Mouse (Mus musculus) CH12.LX (cell line): Measurements from ENCODE around the gene Pgap3. TPM values are rescaled to one million over a fixed set of nuclear protein-coding genes. Genes with fewer than 3 reads are reported as not detected.

ENCODE experiments used
- DNase-seq: peaks from one replicate; pipeline ENCODE4 v3.0.0-alpha.2; 2013; ENCODE audit errors: extremely low read depth
- H3K27ac ChIP-seq: 2 replicates; pipeline ENCODE4 v1.5.1; 2012; ENCODE audit warnings: low read depth, mild to moderate bottlenecking, control low read depth, moderate library complexity; ENCODE audit not compliant: insufficient read depth
- H3K27me3 ChIP-seq: replicated peaks from 2 replicates; pipeline ENCODE3; 2012; ENCODE audit warnings: inconsistent platforms
- H3K36me3 ChIP-seq, 2 experiments: replicated peaks in 1 of 2; 2 replicates each; pipeline versions ENCODE3 to v1.6.1; 2012; ENCODE audit warnings: inconsistent platforms in 1 of 2, low read length in 1 of 2, mild to moderate bottlenecking in 1 of 2, mixed read lengths in 1 of 2, moderate library complexity in 1 of 2; ENCODE audit not compliant: control insufficient read depth in 1 of 2, insufficient read depth in 1 of 2
- H3K4me1 ChIP-seq, 2 experiments: 2 replicates each; pipeline ENCODE4 v1.6.1; 2012; ENCODE audit warnings: inconsistent platforms in 1 of 2, moderate library complexity in 1 of 2; ENCODE audit not compliant: insufficient read depth in 2 of 2, control insufficient read depth in 1 of 2
- H3K4me2 ChIP-seq: 2 replicates; pipeline ENCODE4 v1.6.1; 2012; ENCODE audit warnings: low read depth, mild to moderate bottlenecking, control low read depth; ENCODE audit not compliant: poor library complexity, insufficient read depth, severe bottlenecking
- H3K4me3 ChIP-seq, 3 experiments: fragments of 150-350 bp in 1 of 3; sonication (generic) in 1 of 3; replicated peaks in 1 of 3; 2 replicates each; pipeline versions ENCODE3 to v1.5.1; 2011 to 2012; ENCODE audit warnings: low read depth in 2 of 3, low read length in 2 of 3, mild to moderate bottlenecking in 2 of 3, moderate library complexity in 2 of 3, control low read depth in 1 of 3, improper control_type of control experiment in 1 of 3, inconsistent platforms in 1 of 3, mixed read lengths in 1 of 3; ENCODE audit not compliant: poor library complexity in 1 of 3
- H3K79me2 ChIP-seq: replicated peaks from 2 replicates; pipeline ENCODE4 v1.6.1; 2012; ENCODE audit warnings: mild to moderate bottlenecking, moderate library complexity; ENCODE audit not compliant: control insufficient read depth, poor library complexity, insufficient read depth, severe bottlenecking; ENCODE audit errors: extremely low read depth
- H3K9ac ChIP-seq: 2 replicates; pipeline ENCODE4 v1.6.1; 2012; ENCODE audit warnings: low read depth, mild to moderate bottlenecking, control low read depth, moderate library complexity; ENCODE audit not compliant: insufficient read depth
- H3K9me3 ChIP-seq: replicated peaks from 2 replicates; pipeline ENCODE3; 2012; ENCODE audit warnings: low read length, inconsistent platforms, mixed read lengths
- CHD1 ChIP-seq: IDR thresholded peaks from 2 replicates; pipeline ENCODE4 v1.6.1; 2012; ENCODE audit warnings: low read depth, low read length, improper control_type of control experiment, inconsistent platforms
- E2F4 ChIP-seq: IDR thresholded peaks from 2 replicates; pipeline ENCODE4 v1.6.1; 2011; ENCODE audit warnings: low read depth, low read length, improper control_type of control experiment; ENCODE audit not compliant: insufficient replicate concordance
- ELF1 ChIP-seq: IDR thresholded peaks from 2 replicates; pipeline ENCODE4 v1.6.1; 2014; ENCODE audit warnings: low read depth, mild to moderate bottlenecking, inconsistent platforms, low read length, improper control_type of control experiment
- GABPA ChIP-seq: IDR thresholded peaks from 2 replicates; pipeline ENCODE4 v1.6.1; 2012; ENCODE audit warnings: low read depth, low read length, improper control_type of control experiment, inconsistent platforms; ENCODE audit not compliant: insufficient replicate concordance
- HCFC1 ChIP-seq: IDR thresholded peaks from 2 replicates; pipeline ENCODE4 v1.6.1; 2012; ENCODE audit warnings: low read depth, mild to moderate bottlenecking, inconsistent platforms, low read length, improper control_type of control experiment
- IRF4 ChIP-seq: IDR thresholded peaks from 2 replicates; pipeline ENCODE4 v1.6.1; 2014; ENCODE audit warnings: low read depth, mild to moderate bottlenecking, inconsistent platforms, low read length, improper control_type of control experiment
- KAT2A ChIP-seq: IDR thresholded peaks from 2 replicates; pipeline ENCODE4 v1.6.1; 2012; ENCODE audit warnings: low read length, improper control_type of control experiment, inconsistent platforms; ENCODE audit not compliant: insufficient replicate concordance
- MYC ChIP-seq: IDR thresholded peaks from 2 replicates; pipeline ENCODE4 v1.6.1; 2011; ENCODE audit warnings: low read depth, mild to moderate bottlenecking, improper control_type of control experiment, low read length
- PAX5 ChIP-seq: IDR thresholded peaks from 2 replicates; pipeline ENCODE4 v1.6.1; 2012; ENCODE audit warnings: low read length, inconsistent platforms, mixed read lengths
- POLR2A ChIP-seq: IDR thresholded peaks from 2 replicates; pipeline ENCODE4 v1.6.1; 2011; ENCODE audit warnings: low read depth, mild to moderate bottlenecking, improper control_type of control experiment, low read length
- POLR2AphosphoS2 ChIP-seq: IDR thresholded peaks from 2 replicates; pipeline ENCODE4 v1.6.1; 2011; ENCODE audit warnings: low read depth, low read length, improper control_type of control experiment
- RAD21 ChIP-seq: IDR thresholded peaks from 2 replicates; pipeline ENCODE4 v1.6.1; 2011; ENCODE audit warnings: low read depth, mild to moderate bottlenecking, low read length, improper control_type of control experiment, moderate library complexity
- TBP ChIP-seq: conservative IDR thresholded peaks from 2 replicates; pipeline ENCODE4 v1.6.1; 2011; ENCODE audit warnings: low read depth, low read length, improper control_type of control experiment
- ZMIZ1 ChIP-seq: IDR thresholded peaks from 2 replicates; pipeline ENCODE4 v1.6.1; 2012; ENCODE audit warnings: low read depth, mild to moderate bottlenecking, inconsistent platforms, low read length, improper control_type of control experiment
- ZNF384 ChIP-seq: IDR thresholded peaks from 2 replicates; pipeline ENCODE4 v1.6.1; 2012; ENCODE audit warnings: low read depth, low read length, improper control_type of control experiment, inconsistent platforms
- dilution Hi-C: fragments of 300-500 bp; cut with MboI; formaldehyde crosslinking; loops from 2 replicates; pipeline ENCODE4 v1.14.3; 2020; ENCODE audit warnings: low sequenced_read_pairs; ENCODE audit not compliant: extremely low pct_unique_long_range_greater_than_20kb, extremely low pct_ligation_motif_present
- in situ Hi-C: fragments of 300-500 bp; cut with MboI; formaldehyde crosslinking; loops from 3 replicates; pipeline ENCODE4 v1.14.3; 2019; ENCODE audit warnings: low sequenced_read_pairs, low pct_ligation_motif_present, low pct_unique_long_range_greater_than_20kb, mixed read lengths
- polyA plus RNA-seq: library from polyadenylated mRNA; unstranded; fragments of >175 nt; gene quantifications from 2 replicates; pipeline ENCODE4 v1.2.1, GENCODE M21; 2012; ENCODE audit warnings: low read depth; ENCODE audit not compliant: insufficient read length
- total RNA-seq, 2 experiments: library from RNA; depleted of rRNA; stranded (reverse); fragments of 300-350 nt in 1 of 2; fragments of >200 nt in 1 of 2; gene quantifications; 2 replicates each; pipeline ENCODE4 v1.2.3; 2012 to 2014

The Pgap3 gene
- total and polyA plus RNA-seq, 3 experiments: 3.3 to 6.9 (median 6.5) TPM

DNA sequence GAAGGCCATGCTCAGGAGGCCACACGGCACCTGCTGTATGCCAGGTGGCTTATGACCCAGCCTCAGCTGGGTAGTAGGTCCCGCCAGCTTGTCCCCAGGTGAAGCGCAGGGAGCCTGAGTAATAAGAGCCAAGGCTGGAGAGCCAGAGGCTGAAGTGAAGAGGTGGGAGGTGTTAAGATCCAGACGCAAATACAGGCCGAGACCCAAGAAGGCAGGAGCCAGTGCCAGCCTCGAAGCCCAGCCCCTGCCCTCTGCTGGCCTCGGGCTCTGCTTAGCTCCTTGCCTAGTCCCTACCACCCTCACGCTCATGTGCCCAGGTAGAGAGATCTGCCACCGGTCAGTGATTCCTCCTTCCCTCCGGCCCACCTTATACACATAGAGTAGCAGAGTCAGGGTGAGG, 12.0 kb downstream of the Pgap3 start:
- peaks cover 7% of the 10 kb centered on the region for H3K27me3 ChIP-seq
- in situ Hi-C loops (no loop called here), dilution Hi-C loops (no loop called here)
- H3K4me3 ChIP-seq: no peak overlapping the region
- peaks cover 2 to 39% of the 10 kb centered on the region in 2 experiments for H3K4me1 ChIP-seq
- DNase-seq: no peak
- H3K4me2 ChIP-seq: no peak overlapping the region
- peaks cover 0 to 12% of the 10 kb centered on the region in 2 experiments for H3K36me3 ChIP-seq
- no peak overlapping the region for H3K27ac ChIP-seq
- no peaks in the 10 kb centered on the region for H3K79me2 ChIP-seq
- TF ChIP-seq ZNF384: no peak
- no peaks in the 10 kb centered on the region for H3K9me3 ChIP-seq
- no peak overlapping the region for H3K9ac ChIP-seq

DNA sequence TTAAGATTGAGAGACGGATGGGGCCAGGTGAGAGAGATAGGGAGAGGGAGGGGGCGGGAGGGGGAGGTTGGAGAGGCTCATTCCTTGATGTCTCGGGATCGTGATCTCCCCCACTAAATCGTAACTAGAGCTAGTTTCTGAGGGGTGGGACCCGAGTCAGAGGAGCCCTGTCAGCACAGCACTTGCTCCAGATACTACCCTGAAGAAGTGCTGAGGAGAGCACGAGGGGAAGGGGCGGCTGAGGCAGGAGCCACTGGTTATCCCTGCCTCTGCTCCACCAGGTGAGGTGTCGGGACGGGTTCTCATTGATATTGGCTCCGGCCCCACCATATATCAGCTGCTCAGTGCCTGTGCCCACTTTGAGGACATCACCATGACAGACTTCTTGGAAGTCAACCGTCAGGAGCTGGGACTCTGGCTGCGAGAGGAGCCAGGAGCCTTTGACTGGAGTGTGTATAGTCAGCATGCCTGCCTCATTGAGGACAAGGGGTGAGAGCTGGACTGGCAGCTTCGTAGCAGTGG, 13.2 kb downstream of the Pgap3 start:
- in situ Hi-C loops (no loop called here), dilution Hi-C loops (no loop called here)
- Histone ChIP-seq H3K79me2 (no peaks in the 10 kb centered on the region), H3K9ac (no peak overlapping the region), H3K4me1 (peaks cover 0 to 29% of the 10 kb centered on the region in 2 experiments; a peak in 2 of 4 replicates), H3K27ac (no peak overlapping the region), H3K4me3 (no peak overlapping the region), H3K27me3 (peaks cover 7% of the 10 kb centered on the region), H3K9me3 (no peaks in the 10 kb centered on the region), H3K4me2 (no peak overlapping the region), H3K36me3 (peaks cover 0 to 13% of the 10 kb centered on the region in 2 experiments)
- DNase-seq: no peak
- no peak for TF ChIP-seq CHD1
- TF ChIP-seq MYC: no peak
- no peak for TF ChIP-seq TBP
- no peak for TF ChIP-seq IRF4
- TF ChIP-seq ZMIZ1: no peak
- no peak for TF ChIP-seq GABPA
- no peak for TF ChIP-seq POLR2A
- TF ChIP-seq E2F4: no peak
- no peak for TF ChIP-seq HCFC1
- no peak for TF ChIP-seq PAX5
- TF ChIP-seq RAD21: no peak
- no peak for TF ChIP-seq ZNF384
- TF ChIP-seq ELF1: no peak
- no peak for TF ChIP-seq POLR2AphosphoS2
- no peak for TF ChIP-seq KAT2A
